Mouse (Mus musculus): Measurements from ENCODE around the gene Tbc1d4. TPM values are rescaled to one million over a fixed set of nuclear protein-coding genes. Genes with fewer than 3 reads are reported as not detected.
"Not testable (repeated sequence)": the region's sequence is repeated elsewhere in the genome, so short reads cannot be mapped to it uniquely, and the experiment has no call there.

Tbc1d4 gene
- total and polyA plus RNA-seq, 3 experiments: 20.6 to 72.9 (median 71.0) TPM

GRCm38 (mm10) chr14:101587366-101588040 lies 21.5 kb downstream of the Tbc1d4 start:
- H3K4me1 ChIP-seq (ENCODE audit: control insufficient read depth in 1 of 2, insufficient read depth in 2 of 2); DNase-seq (ENCODE audit: extremely low read depth); H3K9me3 ChIP-seq (replicated peaks; ENCODE audit: low read length); dilution Hi-C loops (cut with MboI; ENCODE audit: extremely low pct_ligation_motif_present, extremely low pct_unique_long_range_greater_than_20kb, low sequenced_read_pairs); H3K9ac ChIP-seq (ENCODE audit: insufficient read depth, low read depth); H3K79me2 ChIP-seq (replicated peaks; ENCODE audit: control insufficient read depth, extremely low read depth, insufficient read depth, poor library complexity, severe bottlenecking); H3K4me3 ChIP-seq (replicated peaks in 1 of 3; ENCODE audit: low read depth in 2 of 3, low read length in 2 of 3, poor library complexity in 1 of 3); H3K27me3 ChIP-seq (replicated peaks); in situ Hi-C loops (cut with MboI; ENCODE audit: low pct_ligation_motif_present, low pct_unique_long_range_greater_than_20kb, low sequenced_read_pairs); H3K4me2 ChIP-seq (ENCODE audit: insufficient read depth, low read depth, poor library complexity, severe bottlenecking); H3K27ac ChIP-seq (ENCODE audit: insufficient read depth, low read depth): not testable (repeated sequence)
- H3K36me3 ChIP-seq (replicated peaks in 1 of 2; ENCODE audit: control insufficient read depth in 1 of 2, insufficient read depth in 1 of 2, low read length in 1 of 2): peaks cover 0 to 21% of the 10 kb centered on the region in 2 experiments

GRCm38 (mm10) chr14:101586096-101586495 lies 22.9 kb downstream of the Tbc1d4 start:
- H3K9me3 ChIP-seq (replicated peaks; ENCODE audit: low read length): peaks cover 6% of the 10 kb centered on the region
- in situ Hi-C loops (cut with MboI; ENCODE audit: low pct_ligation_motif_present, low pct_unique_long_range_greater_than_20kb, low sequenced_read_pairs): no loop called here
- no peak overlapping the region for H3K4me2 ChIP-seq (ENCODE audit: insufficient read depth, low read depth, poor library complexity, severe bottlenecking)
- H3K4me1 ChIP-seq (ENCODE audit: control insufficient read depth in 1 of 2, insufficient read depth in 2 of 2): peaks cover 0 to 7% of the 10 kb centered on the region in 2 experiments; a peak in 1 of 4 replicates
- H3K4me3 ChIP-seq (replicated peaks in 1 of 3; ENCODE audit: low read depth in 2 of 3, low read length in 2 of 3, poor library complexity in 1 of 3): no peak overlapping the region
- no peak overlapping the region for H3K27ac ChIP-seq (ENCODE audit: insufficient read depth, low read depth)
- TF ChIP-seq USF2 (conservative IDR thresholded peaks at IDR 0.05; ENCODE audit: low read depth, low read length) (no peak), RAD21 (IDR thresholded peaks at IDR 0.05; ENCODE audit: low read depth, low read length) (no peak), ZC3H11A (IDR thresholded peaks at IDR 0.05; ENCODE audit: low read depth, low read length) (no peak), ZMIZ1 (IDR thresholded peaks at IDR 0.05; ENCODE audit: low read depth, low read length) (no peak), MYC (IDR thresholded peaks at IDR 0.05; ENCODE audit: low read depth, low read length) (no peak), NELFE (IDR thresholded peaks at IDR 0.05; ENCODE audit: low read depth, low read length) (no peak), BHLHE40 (IDR thresholded peaks at IDR 0.05; ENCODE audit: low read depth, low read length) (no peak), GABPA (IDR thresholded peaks at IDR 0.05; ENCODE audit: insufficient replicate concordance, low read depth, low read length) (no peak), KAT2A (IDR thresholded peaks at IDR 0.05; ENCODE audit: insufficient replicate concordance, low read length) (no peak), JUN (IDR thresholded peaks at IDR 0.05; ENCODE audit: insufficient read depth, low read depth, low read length) (no peak), ETS1 (conservative IDR thresholded peaks at IDR 0.05; ENCODE audit: low read depth, low read length) (no peak), CHD2 (IDR thresholded peaks at IDR 0.05; ENCODE audit: low read length) (no peak)
- peaks cover 0 to 16% of the 10 kb centered on the region in 2 experiments for H3K36me3 ChIP-seq (replicated peaks in 1 of 2; ENCODE audit: control insufficient read depth in 1 of 2, insufficient read depth in 1 of 2, low read length in 1 of 2)
- H3K9ac ChIP-seq (ENCODE audit: insufficient read depth, low read depth): no peak overlapping the region
- DNase-seq (ENCODE audit: extremely low read depth): no peak
- dilution Hi-C loops (cut with MboI; ENCODE audit: extremely low pct_ligation_motif_present, extremely low pct_unique_long_range_greater_than_20kb, low sequenced_read_pairs): no loop called here
- no peaks in the 10 kb centered on the region for H3K27me3 ChIP-seq (replicated peaks)
- H3K79me2 ChIP-seq (replicated peaks; ENCODE audit: control insufficient read depth, extremely low read depth, insufficient read depth, poor library complexity, severe bottlenecking): no peaks in the 10 kb centered on the region

GRCm38 (mm10) chr14:101575651-101576050 lies 33.3 kb downstream of the Tbc1d4 start:
- Histone ChIP-seq H3K9ac (ENCODE audit: insufficient read depth, low read depth) (no peak overlapping the region), H3K79me2 (replicated peaks; ENCODE audit: control insufficient read depth, extremely low read depth, insufficient read depth, poor library complexity, severe bottlenecking) (no peaks in the 10 kb centered on the region), H3K36me3 (replicated peaks in 1 of 2; ENCODE audit: control insufficient read depth in 1 of 2, insufficient read depth in 1 of 2, low read length in 1 of 2) (peaks cover 0 to 8% of the 10 kb centered on the region in 2 experiments), H3K27me3 (replicated peaks) (no peaks in the 10 kb centered on the region), H3K4me1 (ENCODE audit: control insufficient read depth in 1 of 2, insufficient read depth in 2 of 2) (peaks cover 0 to 18% of the 10 kb centered on the region in 2 experiments; a peak in 3 of 4 replicates), H3K4me3 (replicated peaks in 1 of 3; ENCODE audit: low read depth in 2 of 3, low read length in 2 of 3, poor library complexity in 1 of 3) (no peak overlapping the region), H3K4me2 (ENCODE audit: insufficient read depth, low read depth, poor library complexity, severe bottlenecking) (no peak overlapping the region), H3K27ac (ENCODE audit: insufficient read depth, low read depth) (no peak overlapping the region), H3K9me3 (replicated peaks; ENCODE audit: low read length) (no peaks in the 10 kb centered on the region)
- dilution Hi-C loops (cut with MboI; ENCODE audit: extremely low pct_ligation_motif_present, extremely low pct_unique_long_range_greater_than_20kb, low sequenced_read_pairs): no loop called here
- no peak for DNase-seq (ENCODE audit: extremely low read depth)
- TF ChIP-seq ZC3H11A (IDR thresholded peaks at IDR 0.05; ENCODE audit: low read depth, low read length): no peak
- no peak for TF ChIP-seq CHD1 (IDR thresholded peaks at IDR 0.05; ENCODE audit: low read depth, low read length)
- no peak for TF ChIP-seq MAZ (IDR thresholded peaks at IDR 0.05; ENCODE audit: low read depth, low read length)
- no peak for TF ChIP-seq JUND (conservative IDR thresholded peaks at IDR 0.05; ENCODE audit: low read depth, low read length)
- no peak for TF ChIP-seq ZNF384 (IDR thresholded peaks at IDR 0.05; ENCODE audit: low read depth, low read length)
- TF ChIP-seq TCF12 (IDR thresholded peaks at IDR 0.05; ENCODE audit: low read depth, low read length): no peak
- TF ChIP-seq CTCF (conservative IDR thresholded peaks at IDR 0.05 in 1 of 2, IDR thresholded peaks at IDR 0.05 in 1 of 2; ENCODE audit: low read depth in 2 of 2, low read length in 2 of 2): no peak
- in situ Hi-C loops (cut with MboI; ENCODE audit: low pct_ligation_motif_present, low pct_unique_long_range_greater_than_20kb, low sequenced_read_pairs): no loop called here

Data from CH12.LX (cell line).